Mouse (Mus musculus) adipocyte (in vitro differentiated cells): ENCODE data around the gene Adam19.

Source experiments
- DNase-seq: peaks from one replicate; pipeline ENCODE4 v3.0.0-alpha.2; 2016; ENCODE audit warnings: low spot score

Adam19 gene

GRCm38 (mm10) chr11:46097062-46097461 lies 41.3 kb downstream of the Adam19 start:
- no peak for DNase-seq

- no peak for DNase-seq
These were observed 46.3 kb downstream of the Adam19 start for GRCm38 (mm10) chr11:46102107-46102506.

DNA sequence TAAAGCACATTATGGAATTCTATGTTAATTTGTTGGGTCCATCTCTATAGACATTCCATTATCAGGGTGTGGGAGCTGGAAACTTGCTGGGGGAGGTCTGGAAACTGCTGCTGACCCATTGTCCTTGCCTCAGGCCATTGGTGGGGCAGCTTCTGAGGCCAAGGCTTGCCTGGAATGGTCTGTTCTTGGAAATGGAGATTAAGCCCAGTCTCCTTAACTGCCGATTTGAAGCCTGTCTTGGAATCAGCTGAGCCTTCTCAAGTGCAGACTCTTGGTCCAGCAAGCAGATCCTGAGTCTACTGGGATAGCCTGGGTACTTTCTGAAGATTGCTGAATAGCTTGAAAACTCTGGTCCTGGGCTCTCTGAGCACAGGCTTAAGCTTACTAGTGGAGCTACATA lies 51.3 kb downstream of the Adam19 start:
- DNase-seq: no peak

DNA sequence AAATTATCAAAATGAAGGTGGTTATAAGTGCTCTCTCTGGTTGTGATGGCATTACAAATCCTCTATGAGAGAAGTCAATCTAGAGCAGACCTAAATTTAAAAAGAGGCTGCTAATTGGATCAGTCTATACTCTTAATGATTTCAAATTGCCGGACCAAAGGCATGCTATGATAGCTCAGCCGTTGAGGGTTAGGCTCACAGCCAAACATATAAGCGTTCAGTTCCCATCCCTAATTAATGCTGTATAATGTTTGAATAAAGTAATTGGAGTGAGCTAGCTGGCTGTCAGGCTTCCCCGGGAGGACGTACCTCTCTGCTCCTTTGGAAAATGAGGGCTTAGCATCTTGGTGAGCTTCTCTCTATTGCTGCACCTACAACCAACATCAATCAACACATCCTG lies 53.4 kb downstream of the Adam19 start:
- no peak for DNase-seq

DNA sequence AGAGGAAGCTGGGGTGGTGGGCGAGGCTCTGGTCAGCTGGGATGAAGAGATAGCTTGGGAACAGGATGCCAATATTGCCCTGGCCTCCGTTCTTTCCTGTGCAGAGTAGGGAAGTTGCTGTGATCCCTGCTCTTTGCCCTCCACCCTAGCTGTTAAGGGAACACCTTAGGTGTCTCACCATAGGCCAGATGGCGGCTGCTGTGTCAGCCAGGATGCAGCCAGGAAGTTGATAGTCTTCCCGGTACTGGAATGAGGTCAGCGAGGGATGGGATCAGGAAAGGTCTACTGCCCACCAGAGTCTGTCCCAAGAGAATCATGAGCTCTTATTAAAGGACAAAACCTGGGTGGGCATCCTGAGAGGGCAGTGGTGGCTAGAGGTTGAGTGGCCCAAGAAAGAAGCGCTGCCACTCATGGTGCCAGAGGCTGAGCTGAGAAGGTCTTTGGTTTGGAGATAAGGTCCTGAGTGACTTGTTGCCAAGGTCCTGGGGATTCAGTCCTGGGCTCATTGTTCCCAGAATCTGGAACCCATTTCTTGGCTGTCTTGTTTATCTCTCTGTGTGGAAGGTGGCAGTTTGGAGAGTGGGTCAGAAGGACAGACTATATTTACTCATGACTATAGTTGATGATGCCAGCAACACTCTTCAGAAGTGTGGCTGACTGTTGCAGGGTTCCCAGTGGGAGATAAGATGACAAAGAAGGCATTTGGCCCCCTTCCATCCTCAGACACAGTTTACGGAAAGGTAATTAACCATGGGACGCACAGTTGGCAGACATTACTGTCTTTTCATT lies 54.6 kb downstream of the Adam19 start:
- no peak for DNase-seq

DNA sequence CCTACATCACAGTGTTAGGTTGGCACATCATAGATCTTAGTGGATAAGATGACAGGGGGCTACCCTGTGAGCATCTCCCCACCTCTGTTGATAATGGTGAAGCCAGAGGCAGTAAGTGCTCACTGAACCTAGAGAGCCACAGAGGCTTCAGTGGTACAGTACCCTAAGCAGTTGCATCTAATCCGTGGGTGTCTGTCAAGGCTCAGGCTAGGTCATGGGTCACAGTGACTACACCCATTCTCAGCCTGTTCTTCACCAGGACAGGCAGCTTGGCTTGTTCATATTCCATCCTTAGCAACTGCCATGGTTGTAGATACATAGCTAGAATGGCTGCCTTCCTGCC lies 55.1 kb downstream of the Adam19 start:
- no peak for DNase-seq

DNA sequence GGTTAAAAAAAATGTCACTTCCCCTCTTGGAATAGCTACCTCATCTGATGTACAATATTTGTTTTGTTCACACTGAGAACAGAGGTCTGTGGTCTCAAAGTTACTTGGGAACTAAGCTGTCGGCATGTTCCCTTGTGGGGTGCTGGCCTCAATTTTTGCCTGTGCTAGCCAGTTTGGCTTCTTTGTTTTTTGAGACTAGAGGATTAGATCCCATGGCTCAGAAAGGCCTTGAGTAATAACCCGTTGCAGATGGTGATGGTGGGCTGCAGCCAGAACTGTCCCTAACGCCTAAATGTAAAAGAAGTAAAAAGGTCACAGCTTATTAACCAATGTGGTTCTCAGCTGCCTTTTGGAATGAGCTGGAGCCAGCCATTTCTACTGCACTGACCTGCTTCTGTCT lies 57.4 kb downstream of the Adam19 start:
- DNase-seq: peak; percentile 71

GRCm38 (mm10) chr11:46114221-46114620 lies 58.4 kb downstream of the Adam19 start:
- no peak for DNase-seq

GRCm38 (mm10) chr11:46115011-46115410 lies 59.2 kb downstream of the Adam19 start:
- no peak for DNase-seq

GRCm38 (mm10) chr11:46115411-46116173 lies 59.8 kb downstream of the Adam19 start:
- no peak for DNase-seq

DNA sequence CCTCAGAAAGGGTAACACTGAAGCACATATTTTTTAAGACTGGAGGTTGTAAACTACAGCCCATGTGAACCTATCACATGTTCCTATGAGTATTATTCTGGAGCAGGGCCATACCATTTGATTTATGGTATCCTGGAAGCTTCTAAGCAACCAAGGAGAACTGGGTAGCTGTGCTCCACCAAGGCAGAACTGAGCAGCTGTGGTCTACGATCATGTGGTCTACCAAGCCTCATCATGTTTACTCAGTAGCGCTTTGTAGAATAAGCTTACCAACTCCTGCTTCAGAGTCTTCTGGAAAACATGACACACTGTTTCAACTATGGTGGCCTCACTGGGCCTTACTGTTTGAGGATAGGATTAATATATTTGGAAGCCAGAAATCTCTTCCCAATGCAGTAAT lies 60.7 kb downstream of the Adam19 start:
- DNase-seq: peak; percentile 32

DNA sequence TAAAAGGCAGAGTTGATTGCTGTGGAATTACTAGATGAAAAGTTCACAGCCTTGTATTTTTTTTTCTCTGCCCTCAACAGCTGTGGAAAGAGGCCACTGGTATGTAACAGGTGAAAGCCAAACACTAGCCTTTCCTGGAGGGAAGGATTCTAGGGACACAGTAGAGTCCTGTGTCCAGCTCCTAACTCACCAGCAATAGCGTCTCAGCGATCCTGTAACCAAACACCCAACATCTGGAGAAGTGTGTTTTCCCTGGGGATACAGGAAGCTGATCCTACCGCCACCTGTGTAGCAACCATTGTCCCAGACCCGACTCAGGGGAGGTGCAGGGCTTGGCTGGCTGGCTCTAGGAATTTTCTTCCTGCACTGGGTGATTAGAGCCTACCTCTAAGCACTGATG lies 63.8 kb downstream of the Adam19 start:
- no peak for DNase-seq

DNA sequence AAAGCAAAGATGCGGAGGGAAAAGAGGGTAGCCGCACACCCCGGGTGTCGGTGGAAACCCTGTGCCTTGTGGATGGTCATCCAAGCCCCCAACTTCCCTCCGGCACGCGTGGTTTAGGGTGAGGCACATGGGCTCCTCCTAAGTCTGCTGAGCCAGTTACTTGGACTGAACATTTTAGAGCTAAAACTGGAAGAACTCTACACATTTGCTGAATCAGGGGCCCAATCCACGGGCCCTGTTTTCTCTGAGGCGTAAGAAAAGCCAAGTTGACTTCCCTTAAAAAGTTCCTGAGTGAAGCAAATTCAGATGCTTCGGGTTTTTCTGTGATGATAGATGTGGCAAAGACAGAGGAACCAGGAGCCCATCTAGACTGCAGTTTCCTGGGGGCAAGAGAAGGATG lies 64.3 kb downstream of the Adam19 start:
- DNase-seq: no peak

DNA sequence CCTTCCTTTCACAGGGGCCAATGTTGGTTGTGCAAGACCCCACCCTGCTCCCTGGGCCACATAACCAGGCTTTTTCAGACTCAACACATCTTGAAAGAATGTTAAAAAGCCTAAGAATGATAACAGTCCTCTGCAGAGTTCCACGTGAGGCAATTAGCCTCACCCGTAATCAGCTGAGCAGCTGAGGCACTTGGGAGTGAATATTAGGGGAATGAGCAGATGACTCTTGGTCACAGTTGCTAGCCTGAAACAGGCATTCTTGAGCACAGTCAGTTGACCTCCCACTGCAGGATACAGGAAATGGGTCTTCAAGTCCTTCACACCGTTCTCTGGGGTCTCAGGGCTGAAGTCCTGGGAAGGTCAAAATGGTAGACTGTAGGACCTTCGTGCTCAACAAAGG lies 65.9 kb downstream of the Adam19 start:
- no peak for DNase-seq

- DNase-seq: no peak
These were observed 67.1 kb downstream of the Adam19 start for GRCm38 (mm10) chr11:46122875-46123274.

DNA sequence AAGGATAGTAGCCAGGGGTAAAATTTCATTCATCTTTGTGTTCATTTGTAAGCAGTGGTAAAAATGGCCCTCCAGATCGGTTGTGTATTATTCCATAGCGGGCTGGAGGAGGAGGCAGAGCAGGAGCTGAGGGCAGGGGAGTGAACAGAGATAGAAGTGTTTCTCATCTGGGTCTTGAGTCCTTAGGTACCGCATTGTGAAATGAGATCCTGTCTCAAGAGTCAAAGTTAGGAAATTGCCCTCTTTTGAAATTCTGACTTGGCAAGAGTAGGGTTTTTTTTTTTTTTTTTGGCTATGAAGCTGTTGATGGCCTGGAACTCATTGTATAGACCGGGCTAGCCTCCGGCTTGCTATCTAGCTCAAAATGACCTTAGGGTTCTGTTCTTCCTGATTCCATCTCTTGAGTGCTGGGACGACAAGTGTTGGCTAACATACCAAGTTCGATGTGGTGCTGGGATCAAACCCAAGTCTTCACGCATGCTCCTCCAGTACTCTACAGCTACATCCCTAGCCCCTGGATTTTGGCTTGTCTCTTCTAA lies 67.6 kb downstream of the Adam19 start:
- peak; percentile 72 for DNase-seq

DNA sequence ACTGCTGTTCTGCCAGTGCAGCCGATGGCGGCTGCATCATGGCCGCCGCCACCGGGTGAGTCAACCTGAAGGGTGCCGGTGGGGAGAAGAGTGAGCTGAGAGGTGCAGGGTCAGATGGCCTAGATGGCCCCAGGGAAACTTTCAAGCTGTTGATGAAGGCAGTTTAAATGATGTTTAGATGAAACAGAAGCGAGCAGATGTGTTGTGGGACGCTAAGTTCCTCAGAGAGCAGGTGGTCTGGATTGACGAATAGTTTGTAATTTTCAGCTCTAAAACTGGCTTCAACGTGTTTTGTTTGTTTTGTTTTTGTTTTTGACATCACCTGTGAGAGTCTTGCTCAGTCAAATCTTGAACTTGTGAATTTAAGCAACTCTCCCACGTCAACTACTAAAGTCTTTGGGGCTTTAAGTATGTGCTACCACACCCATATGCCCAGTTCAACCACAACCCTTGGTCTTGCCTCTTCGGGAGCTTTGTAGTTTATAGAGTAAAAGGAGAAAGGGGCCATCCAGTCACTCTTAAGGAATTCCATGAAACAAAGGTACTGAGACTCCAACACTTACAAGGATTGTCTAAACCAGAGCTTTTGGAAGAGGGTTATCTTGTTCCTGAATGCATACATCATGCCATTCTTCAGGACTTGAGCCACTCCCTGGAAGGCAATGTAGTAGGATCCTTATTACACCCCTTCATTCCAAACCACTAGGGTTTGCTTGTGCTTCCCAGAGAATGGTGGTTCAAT lies 69.5 kb downstream of the Adam19 start:
- DNase-seq: no peak

GRCm38 (mm10) chr11:46125835-46126229 lies 70.0 kb downstream of the Adam19 start:
- DNase-seq: no peak

GRCm38 (mm10) chr11:46126317-46126716 lies 70.5 kb downstream of the Adam19 start:
- no peak for DNase-seq

DNA sequence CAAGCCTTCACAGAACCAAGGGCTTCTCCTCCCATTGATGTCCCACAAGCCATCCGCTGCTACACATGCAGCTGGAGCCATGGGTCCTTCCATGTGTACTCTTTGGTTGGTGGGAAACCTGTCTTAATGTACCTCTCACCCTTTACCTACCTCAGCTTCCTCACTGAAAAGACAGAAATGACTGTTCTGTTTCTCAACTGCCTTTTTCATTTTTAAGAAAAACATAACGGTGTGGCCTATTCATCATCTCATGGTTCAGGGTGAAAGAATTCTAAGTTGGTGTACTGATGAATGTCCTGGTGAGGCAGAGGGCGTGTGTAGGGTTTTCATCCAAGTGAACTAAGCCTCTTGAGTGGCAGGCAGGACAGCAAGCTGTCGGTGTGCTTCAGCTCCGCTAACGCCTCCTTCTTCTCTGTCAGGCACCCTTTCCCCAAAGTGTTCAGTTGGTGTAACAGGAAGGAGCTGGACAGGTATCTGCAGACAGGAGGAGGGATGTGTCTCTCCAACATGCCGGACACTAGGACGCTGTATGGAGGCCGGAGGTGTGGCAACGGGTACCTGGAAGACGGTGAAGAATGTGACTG lies 71.1 kb downstream of the Adam19 start:
- DNase-seq: no peak

GRCm38 (mm10) chr11:46127621-46128547 lies 72.1 kb downstream of the Adam19 start:
- no peak for DNase-seq
